Mouse (Mus musculus) WW6 (cell line): ENCODE measurements around the gene Zfp607b.

ENCODE experiments used
- DNase-seq: peaks from one replicate; pipeline ENCODE4 v3.0.0-alpha.2; 2013; ENCODE audit warnings: low read depth, low spot score

Zfp607b gene

DNA sequence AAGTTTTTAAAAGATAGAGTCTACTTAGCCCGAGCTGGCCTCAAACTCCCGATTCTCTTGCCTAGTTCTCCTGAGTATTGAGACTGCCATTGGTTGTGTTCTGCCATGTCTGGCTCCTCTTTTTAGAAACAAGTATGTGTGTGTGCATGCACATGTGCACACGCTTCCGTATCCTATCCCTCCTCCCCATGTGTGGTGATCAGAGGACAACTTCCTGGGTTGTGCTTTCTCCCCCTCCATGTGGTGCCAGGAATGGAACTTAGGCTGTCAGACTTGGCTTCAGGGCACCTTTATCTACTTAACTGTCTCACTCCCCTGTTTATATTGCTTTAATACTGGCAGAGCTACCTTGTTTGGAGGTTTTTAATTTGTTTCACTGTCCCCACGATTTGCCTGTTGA, 3.9 kb upstream of the Zfp607b start:
- no peak for DNase-seq

DNA sequence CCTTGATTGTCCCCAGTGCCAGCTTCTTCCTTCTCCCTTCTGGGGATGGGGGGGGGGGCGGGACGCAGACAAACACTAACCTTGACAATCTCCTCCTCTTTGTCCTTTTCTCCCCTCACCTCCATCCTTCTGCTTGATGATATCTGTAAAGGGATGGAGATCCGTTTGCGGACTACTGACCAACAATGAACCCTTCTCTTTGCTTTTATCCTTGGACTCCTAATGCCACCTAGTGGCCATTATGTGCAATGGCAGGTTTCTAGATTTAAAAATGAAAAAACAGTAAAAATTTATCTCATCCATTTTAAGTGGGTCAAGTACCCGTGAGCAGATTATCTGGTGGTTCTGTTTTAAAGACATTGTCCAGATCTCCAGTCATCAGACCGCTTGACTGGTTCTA, 3.5 kb upstream of the Zfp607b start:
- no peak for DNase-seq

DNA sequence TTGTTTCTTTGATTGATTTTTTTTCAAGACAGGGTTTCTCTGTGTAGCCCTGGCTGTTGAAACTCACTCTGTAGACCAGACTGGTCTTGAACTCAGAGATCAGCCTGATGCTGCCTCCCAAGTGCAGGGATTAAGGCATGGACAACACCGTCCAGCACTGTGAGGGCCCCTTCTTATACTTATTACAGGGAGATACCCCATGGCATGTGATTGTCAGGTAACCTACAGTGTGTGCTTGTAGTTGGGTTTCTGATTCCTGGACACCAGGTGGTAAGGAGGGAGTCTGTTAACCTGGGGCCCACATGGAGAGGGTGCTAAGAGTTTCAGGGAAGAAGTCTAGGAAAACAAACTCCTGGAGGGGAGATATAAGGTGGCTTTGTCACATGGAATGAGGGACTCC, 2.1 kb upstream of the Zfp607b start:
- no peak for DNase-seq

DNA sequence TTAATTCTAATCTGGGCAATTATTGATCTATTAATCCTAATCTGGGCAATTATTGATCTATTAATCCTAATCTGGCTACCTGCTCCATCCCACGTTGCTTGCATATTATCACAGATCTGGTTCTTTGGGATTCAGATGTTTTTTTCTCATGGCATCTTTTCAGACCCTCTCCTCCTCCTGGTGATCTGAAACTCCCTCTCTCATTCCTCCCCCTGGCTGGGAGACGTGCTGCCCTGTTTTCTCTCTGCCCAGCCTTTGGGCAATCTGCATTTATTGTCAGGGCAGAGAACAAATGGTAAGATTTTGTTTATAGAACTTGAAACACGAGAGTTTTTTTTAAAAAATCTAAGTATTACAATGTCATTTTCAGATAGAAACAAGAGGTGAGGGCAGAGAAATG, 1.3 kb upstream of the Zfp607b start:
- no peak for DNase-seq

- DNase-seq, result no peak
Observed at GRCm38 (mm10) chr7:27688246-27688788, 823 bp upstream of the Zfp607b start.

DNA sequence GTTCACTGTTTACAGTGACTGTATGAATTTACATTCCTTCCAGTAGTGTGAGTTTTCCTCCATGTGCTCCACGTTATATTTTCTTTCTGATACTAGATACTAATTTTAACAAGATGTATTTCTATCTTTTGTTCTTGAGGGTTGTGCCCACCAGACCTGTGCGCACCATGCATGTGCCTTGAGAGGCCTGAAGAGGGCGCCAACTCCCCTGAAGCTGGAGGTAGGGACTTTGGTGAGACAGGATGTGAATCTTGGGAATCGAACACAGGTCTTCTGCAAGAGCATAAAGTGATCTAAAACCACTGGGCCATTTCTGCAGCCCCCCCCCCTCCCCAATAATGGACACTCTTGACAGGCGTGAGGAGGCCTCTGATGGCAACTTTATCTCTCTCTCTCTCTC, 1.9 kb downstream of the Zfp607b start:
- peak; percentile 24 for DNase-seq

DNA sequence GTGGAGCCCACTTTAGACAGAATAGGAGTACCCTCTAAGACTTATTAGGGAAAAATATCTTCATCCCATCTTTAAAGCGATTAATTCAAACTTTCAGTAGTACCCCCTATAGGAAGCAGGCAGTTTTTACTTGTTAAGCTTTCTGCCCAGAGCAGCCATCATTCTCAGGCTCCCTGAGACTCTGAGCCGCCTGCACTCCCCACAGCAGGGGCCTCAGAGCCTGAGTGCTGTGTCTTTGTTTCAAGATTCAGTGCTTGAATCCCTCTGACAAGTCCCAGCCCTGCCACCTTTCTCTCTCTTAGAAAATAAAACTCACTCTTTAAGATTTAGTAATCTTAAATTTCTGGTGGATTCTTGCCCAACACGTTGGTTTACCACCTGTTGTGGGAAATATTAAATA, 7.6 kb downstream of the Zfp607b start:
- DNase-seq, result no peak

DNA sequence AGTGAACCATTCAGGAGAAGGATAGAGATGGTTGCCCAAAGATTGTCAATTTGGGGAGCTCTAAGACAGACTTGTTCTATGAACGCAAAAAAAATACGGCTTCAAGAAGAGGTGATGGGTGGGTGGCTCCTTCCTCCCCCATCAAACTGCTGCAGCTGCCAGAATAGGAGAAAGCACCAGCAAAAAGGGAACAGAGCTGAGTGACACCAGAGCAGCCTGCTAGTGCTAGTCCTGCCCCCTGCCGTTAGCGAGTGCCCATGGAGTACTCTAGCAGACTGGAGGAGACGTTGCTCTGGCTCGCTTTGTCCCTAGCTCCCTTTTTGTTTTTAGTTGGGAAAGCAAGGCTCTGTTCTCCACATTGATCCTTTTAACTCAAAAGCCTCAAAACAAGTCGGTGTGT, 21.3 kb downstream of the Zfp607b start:
- no peak for DNase-seq

DNA sequence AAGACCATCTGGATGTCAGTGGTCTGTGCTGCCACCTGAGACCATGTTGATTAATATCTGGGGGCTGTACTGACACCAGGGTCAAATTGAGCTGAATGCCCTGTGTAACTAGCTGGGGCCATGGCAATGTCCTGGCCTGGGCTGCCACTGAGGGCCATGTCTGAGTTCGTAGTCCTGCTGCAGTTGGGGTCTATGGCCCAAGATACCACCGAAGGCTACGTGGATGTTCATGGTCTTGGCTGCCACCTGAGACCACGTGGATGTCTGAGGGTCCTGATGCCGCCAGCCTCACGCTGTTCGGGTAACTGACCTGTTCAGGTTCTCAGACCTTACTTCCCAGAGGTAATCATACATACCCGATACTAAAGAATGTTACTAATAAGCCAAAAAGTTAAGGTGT, 32.8 kb downstream of the Zfp607b start:
- DNase-seq, result no peak

DNA sequence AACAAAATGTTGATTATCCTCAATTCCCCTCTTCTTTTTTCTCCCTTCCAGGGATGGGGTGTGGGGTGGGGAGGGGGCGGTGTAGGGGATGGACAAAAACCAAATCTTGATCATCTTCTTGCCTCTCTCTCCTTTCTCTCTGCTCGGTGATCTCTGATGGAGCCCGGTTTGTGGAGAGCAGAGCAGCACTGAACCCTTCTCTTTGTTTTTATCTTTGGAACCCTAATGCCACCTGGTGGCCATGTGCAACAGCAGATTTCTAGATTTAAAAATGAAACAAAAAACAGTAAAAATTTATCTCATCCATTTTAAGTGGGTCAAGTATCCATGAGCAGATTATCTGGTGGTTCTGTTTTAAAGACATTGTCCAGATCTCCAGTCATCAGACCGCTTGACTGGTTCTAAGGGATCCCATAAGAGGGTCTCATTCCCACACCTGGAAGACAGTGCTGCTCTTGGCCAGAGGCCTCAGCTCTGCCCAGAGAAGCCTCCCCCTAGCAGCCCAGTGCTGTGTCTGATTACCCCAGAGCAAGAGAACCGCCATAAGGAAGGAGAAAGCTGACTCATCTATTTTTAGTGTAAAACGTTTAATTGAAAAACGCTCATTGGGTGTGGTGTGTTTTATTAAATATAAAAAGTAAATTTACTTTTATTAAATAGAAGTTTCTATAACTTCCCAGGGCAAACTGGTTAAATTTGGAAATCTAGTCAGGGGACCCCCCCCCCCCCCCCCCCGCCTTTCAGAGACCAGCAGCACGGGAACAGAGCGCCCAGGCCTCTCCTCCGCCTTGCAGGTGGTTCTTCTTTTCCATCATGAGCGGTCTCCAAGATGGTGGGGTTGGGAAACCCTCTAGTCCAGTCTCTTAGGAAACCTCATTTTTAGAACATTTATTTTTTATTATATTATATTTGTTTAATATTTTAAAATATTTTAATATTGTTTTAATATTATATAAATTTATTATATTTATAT, 36.7 kb downstream of the Zfp607b start:
- peak; percentile 26 for DNase-seq

DNA sequence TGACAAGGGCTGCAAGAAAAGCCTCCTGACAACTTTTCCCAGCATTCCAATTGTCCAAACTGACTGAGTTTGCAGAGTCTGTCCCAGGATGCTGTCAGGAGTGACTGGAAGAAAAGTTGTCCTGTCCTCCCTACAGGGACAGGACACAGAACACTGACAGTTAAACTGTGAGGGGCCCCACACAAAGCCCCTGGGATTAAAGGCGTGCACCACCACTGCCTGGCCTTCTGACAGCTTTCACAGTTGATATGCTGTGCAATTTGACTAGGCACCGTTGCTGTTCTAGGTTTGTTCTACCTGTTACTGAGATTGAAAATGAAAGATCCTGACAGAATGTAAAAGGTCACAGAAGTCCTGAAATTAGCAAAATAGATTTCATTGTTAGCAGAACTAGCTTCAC, 38.3 kb downstream of the Zfp607b start:
- DNase-seq, result no peak

DNA sequence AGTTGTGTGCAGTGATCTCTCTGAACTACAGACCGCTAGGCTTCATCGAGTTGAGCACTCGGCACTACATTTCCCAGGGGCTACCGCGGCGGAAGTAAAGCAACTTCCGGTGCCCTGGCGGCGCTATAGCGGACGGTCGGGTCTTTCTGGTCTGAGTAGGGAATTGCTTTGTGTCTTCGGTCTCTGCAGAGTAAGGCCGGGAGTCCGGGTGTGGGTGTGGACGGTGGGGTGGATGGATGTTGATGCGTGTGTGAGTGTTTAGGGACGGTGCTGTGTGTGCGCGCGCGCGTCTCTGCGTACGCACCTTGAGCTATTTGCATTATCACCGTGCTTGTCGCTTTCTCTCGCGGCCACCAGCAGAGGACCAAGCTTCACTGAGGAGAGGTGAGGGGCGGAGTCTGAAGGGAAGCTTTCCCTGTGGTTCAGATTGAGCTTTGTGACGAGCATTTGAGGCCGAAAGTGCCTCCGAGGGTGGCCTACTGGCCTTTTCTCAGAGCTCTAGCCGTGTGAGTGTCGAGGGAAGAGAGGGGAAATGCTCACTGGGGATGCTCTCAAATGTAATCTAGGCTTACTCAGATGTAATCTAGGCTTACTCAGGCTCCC, 42.2 kb downstream of the Zfp607b start, which contains the start of gene Zfp60:
Zfp60 (plus strand) TSS at position 109 of the 603 bp plus-strand sequence.
- peak; percentile 78 for DNase-seq

GRCm38 (mm10) chr7:27731946-27732345, 42.8 kb downstream of the Zfp607b start:
- no peak for DNase-seq

DNA sequence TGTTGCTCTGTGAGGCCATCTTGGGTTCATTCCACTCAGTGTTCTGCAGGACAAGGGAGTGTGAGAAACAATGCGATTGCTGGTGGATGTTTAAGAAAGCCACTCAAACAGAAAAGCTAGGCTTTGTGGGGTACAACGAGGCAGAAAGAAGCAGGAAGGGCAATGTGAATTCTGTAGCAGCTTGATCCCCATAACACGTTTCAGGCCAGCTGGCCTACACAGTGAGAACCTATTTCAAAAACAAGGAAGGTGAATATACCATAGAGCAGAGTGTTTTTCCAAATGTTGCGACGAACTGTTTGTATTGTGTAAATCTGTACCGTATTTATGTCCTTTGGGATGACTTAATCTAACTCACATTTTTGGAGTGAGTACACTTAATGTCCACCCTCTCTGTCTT, 43.4 kb downstream of the Zfp607b start:
- DNase-seq, result no peak

DNA sequence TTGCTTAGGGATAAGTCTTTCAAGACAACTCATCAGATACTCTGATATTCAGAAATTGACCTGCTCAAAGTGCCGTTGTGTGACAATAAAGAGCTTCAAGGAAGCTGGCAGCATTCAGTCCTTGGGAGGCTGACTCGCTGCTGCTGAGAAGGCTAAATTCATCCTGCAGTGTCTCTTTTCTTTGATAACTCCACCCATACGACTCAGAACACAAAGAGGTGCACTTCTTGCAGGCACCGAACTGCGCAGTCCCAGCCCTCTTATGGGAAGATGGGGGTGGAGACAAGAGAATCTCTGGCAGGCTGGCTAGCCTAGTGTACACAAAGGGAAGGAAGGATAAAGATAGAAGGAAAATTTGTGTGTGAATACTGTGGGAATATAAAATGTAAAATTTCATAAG, 46.3 kb downstream of the Zfp607b start:
- no peak for DNase-seq
